Mouse (Mus musculus) ES-E14 (cell line): ENCODE results near the gene Cmip. TPM values are rescaled to one million over a fixed set of nuclear protein-coding genes. Genes with fewer than 3 reads are reported as not detected.

Experiments used
- DNase-seq: peaks from one replicate; pipeline ENCODE4 v3.0.0-alpha.2; 2013; ENCODE audit warnings: low read depth, low spot score
- H3K27ac ChIP-seq: 2 replicates; pipeline ENCODE4 v1.5.1; 2012; ENCODE audit warnings: low read depth, mild to moderate bottlenecking, low read length, moderate library complexity, mixed read lengths; ENCODE audit not compliant: poor library complexity, insufficient read depth, severe bottlenecking
- H3K36me3 ChIP-seq: 2 replicates; pipeline ENCODE4 v1.6.1; 2012; ENCODE audit warnings: mild to moderate bottlenecking, low read length, moderate library complexity, mixed read lengths; ENCODE audit not compliant: control insufficient read depth, poor library complexity, insufficient read depth, severe bottlenecking
- H3K4me1 ChIP-seq, 2 experiments: fragments of 150-350 bp in 1 of 2; sonication (generic) in 1 of 2; 2 replicates each; pipeline ENCODE4 v1.6.1; 2012; ENCODE audit warnings: low read length in 2 of 2, mild to moderate bottlenecking in 1 of 2, mixed read lengths in 1 of 2; ENCODE audit not compliant: control insufficient read depth in 2 of 2, insufficient read depth in 2 of 2, poor library complexity in 1 of 2
- H3K4me3 ChIP-seq, 2 experiments: fragments of 150-350 bp in 1 of 2; sonication (generic) in 1 of 2; 2 replicates each; pipeline ENCODE4 v1.5.1; 2012; ENCODE audit warnings: low read length in 2 of 2, low read depth in 1 of 2, mild to moderate bottlenecking in 1 of 2, mixed read lengths in 1 of 2; ENCODE audit not compliant: insufficient read depth in 1 of 2, poor library complexity in 1 of 2, severe bottlenecking in 1 of 2
- H3K9ac ChIP-seq: 2 replicates; pipeline ENCODE4 v1.6.1; 2012; ENCODE audit warnings: low read depth, mild to moderate bottlenecking, low read length, mixed read lengths; ENCODE audit not compliant: poor library complexity, insufficient read depth, severe bottlenecking
- H3K9me3 ChIP-seq: fragments of 150-350 bp; sonication (generic); 2 replicates; pipeline ENCODE4 v1.6.1; 2012; ENCODE audit warnings: low read depth, mild to moderate bottlenecking, low read length; ENCODE audit not compliant: control insufficient read depth, insufficient read depth
- CHD2 ChIP-seq: IDR thresholded peaks from 2 replicates; pipeline ENCODE4 v1.6.1; 2014; ENCODE audit warnings: mild to moderate bottlenecking, low read depth, low read length, inconsistent platforms
- HCFC1 ChIP-seq: IDR thresholded peaks from 2 replicates; pipeline ENCODE4 v1.6.1; 2012; ENCODE audit warnings: low read length, inconsistent platforms, borderline replicate concordance; ENCODE audit not compliant: insufficient read depth
- MAFK ChIP-seq: IDR thresholded peaks from 2 replicates; pipeline ENCODE4 v1.6.1; 2014; ENCODE audit warnings: mild to moderate bottlenecking, low read depth, low read length, inconsistent platforms; ENCODE audit not compliant: insufficient read depth
- ZC3H11A ChIP-seq: IDR thresholded peaks from 2 replicates; pipeline ENCODE4 v1.6.1; 2012; ENCODE audit warnings: low read depth, mild to moderate bottlenecking, inconsistent platforms, low read length, borderline replicate concordance
- ZNF384 ChIP-seq: IDR thresholded peaks from 2 replicates; pipeline ENCODE4 v1.6.1; 2012; ENCODE audit warnings: low read depth, low read length, inconsistent platforms
- in situ Hi-C, 2 experiments: fragments of 600-800 bp; cut with MboI; formaldehyde crosslinking; loops; one replicate each; pipeline ENCODE4 v1.15.1; 2025; ENCODE audit warnings: low sequenced_read_pairs in 2 of 2, inconsistent platforms in 1 of 2; ENCODE audit not compliant: unreplicated experiment in 2 of 2
- total RNA-seq: library from RNA; depleted of rRNA; stranded (reverse); fragments of 300-350 nt; gene quantifications from 2 replicates; pipeline ENCODE4 v1.2.3, GENCODE M21; 2012

The Cmip gene
- total RNA-seq, 1 experiment, result 26.3 TPM

DNA sequence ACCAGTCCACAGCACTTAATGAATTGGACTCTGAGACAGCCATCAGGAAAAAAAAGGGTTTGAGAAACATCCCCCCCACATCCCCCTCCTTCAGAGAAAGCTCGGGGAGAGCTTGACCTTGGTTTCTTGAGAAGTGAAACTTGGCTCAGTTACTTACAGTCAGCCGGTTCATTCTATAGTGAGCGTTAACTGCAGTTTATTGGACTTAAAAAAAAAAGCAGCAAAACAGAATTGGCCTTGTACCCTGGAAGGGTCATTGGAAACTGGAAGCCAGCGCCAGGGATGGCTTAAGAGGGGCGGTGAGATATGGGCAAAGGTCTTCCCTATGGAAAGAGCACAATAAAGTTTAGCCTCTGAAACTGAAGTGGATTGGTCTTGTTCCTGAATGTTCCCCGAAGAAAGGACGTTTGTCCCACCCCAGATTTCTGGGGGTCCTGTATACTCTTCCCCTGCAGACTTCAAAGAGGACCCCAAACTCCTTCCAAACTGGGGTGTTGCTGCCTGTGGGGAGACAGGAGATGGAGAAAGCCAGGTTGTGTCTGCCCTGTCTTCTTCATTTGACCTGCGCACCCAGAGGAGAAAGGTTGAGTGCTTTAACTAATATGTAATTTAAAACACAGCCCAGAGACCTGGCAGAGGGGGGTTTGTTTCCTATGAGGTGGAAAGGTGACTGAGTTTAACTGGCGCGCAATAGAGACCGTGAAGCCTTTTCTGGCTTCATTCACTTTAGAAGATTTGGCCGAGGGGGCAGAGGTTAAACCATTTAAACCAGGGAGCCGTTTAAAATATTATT is 51.6 kb downstream of the Cmip start:
- Histone ChIP-seq H3K4me3 (no peak overlapping the region), H3K9ac (no peak overlapping the region), H3K27ac (no peak overlapping the region), H3K9me3 (no peaks in the 10 kb centered on the region), H3K4me1 (peaks cover 0 to 3% of the 10 kb centered on the region in 2 experiments; a peak in 2 of 4 replicates), H3K36me3 (no peaks in the 10 kb centered on the region)
- DNase-seq, result no peak
- TF ChIP-seq ZC3H11A (no peak), HCFC1 (no peak), MAFK (no peak)
- in situ Hi-C loops, result no loop called here

DNA sequence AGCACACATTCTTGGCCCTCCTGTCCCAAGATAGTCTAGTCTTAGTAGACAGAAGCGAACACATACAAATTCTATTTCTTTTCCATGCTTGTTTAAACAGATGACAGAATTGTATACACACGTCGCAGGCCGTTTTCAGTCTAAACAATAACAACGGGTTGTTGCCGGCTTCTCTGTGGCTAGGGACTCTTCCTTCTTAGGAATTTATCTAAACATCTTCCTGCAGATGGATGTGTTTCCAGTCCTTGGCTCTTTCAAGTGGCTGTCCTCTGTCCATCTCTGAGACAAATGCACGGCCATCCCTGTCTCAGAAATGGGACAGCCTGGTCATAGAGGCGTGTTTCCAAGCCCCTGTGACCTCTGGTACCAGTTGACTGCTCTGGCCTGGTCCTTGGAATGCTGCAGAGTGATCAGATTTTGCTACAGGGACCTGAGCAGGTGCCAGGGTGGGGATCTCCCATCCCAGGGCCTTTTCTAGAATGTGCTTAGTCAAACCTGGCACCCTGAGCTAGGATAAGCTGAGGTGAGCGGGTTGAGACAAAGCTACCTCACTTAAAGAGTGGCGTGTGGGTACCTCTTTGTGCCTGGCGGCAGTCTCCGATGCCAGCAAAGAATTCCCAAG is 52.9 kb downstream of the Cmip start:
- in situ Hi-C loops, result no loop called here
- H3K9me3 ChIP-seq, result no peaks in the 10 kb centered on the region
- TF ChIP-seq MAFK (no peak), HCFC1 (no peak), CHD2 (no peak), ZNF384 (no peak), ZC3H11A (no peak)
- H3K36me3 ChIP-seq, result no peaks in the 10 kb centered on the region
- peaks cover 4 to 9% of the 10 kb centered on the region in 2 experiments; a peak in 3 of 4 replicates for H3K4me1 ChIP-seq
- no peak for DNase-seq
- no peak overlapping the region for H3K27ac ChIP-seq
- no peak overlapping the region for H3K9ac ChIP-seq
- H3K4me3 ChIP-seq, result no peak overlapping the region

DNA sequence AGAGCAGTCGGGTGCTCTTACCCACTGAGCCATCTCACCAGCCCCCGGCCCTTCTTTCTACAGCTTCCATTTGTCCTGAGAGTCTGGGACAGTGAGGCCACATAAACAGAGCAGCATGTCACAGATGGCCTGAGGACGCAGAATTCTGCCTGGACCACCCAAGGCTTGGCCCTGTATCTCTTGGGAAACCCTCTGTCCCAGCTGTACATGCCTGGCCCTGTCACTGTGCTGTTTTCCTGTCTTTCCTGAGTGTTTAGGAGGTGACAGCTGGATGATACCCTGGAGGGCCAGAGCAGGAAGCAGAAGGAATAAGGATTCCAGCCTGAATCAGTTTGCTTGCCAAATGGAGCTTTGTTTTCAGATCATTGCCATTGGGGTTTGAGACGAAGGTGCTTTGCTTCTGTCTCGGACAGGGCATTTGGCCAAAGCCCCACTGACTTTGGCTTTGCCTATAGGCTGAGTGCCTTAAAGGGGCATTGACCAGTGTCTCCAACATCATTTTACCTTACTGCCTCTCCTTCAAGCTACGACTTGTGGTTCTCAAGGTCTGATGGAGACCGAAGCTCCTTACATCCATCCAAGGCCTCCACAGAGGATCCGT is 54.2 kb downstream of the Cmip start:
- no peak for DNase-seq
- TF ChIP-seq CHD2 (no peak), MAFK (no peak), ZC3H11A (no peak), HCFC1 (no peak), ZNF384 (no peak)
- in situ Hi-C loops, result no loop called here
- H3K4me3 ChIP-seq, result no peak overlapping the region
- no peak overlapping the region for H3K27ac ChIP-seq
- H3K4me1 ChIP-seq, result peaks cover 4 to 12% of the 10 kb centered on the region in 2 experiments; a peak in 3 of 4 replicates
- peaks cover 2% of the 10 kb centered on the region; the same call in 1 of the 2 replicates for H3K36me3 ChIP-seq
- no peak overlapping the region for H3K9ac ChIP-seq
- H3K9me3 ChIP-seq, result no peaks in the 10 kb centered on the region

DNA sequence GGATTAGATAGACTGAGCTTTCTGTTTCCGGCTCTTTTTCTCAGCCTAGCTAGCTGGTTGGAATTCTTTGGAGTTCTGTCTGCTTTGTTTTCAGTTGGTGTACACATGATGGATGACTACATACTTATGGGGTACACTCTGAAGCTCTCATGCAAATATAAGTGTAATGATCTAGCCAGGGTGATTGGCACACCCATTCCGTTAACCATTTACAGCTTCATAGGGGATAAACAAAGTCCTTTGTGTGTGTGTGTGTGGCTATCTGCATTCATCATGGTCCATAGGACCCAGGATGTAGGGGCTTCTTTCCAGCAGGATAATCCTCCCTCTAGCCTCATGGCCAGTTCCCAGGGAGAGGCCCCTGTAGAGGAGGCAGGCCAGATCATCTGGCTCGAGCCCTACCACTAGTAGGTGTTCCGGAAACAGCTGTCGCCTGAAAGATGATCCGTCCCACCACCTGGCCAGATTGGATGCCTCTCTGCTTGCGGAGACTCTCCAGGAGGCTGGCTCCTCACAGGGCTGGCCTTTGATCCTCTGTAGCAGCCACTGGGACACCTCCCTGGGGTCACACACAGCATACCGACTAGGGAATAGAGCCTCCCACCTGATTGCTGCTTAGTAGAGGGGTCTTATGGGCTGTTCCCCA is 57.6 kb downstream of the Cmip start:
- Histone ChIP-seq H3K36me3 (peaks cover 2% of the 10 kb centered on the region; the same call in 1 of the 2 replicates), H3K4me1 (peaks cover 4 to 12% of the 10 kb centered on the region in 2 experiments; a peak in 3 of 4 replicates), H3K9ac (no peak overlapping the region), H3K9me3 (no peaks in the 10 kb centered on the region), H3K27ac (no peak overlapping the region), H3K4me3 (no peak overlapping the region)
- no peak for TF ChIP-seq ZC3H11A
- TF ChIP-seq CHD2, result no peak
- no peak for TF ChIP-seq MAFK
- no peak for TF ChIP-seq ZNF384
- no peak for TF ChIP-seq HCFC1
- in situ Hi-C loops, result no loop called here
- peak; percentile 40 for DNase-seq
